Mouse (Mus musculus) hindbrain, embryonic 14.5 days (tissue): ENCODE measurements at regions not wholly inside any gene's neighbourhood (a gene's known extent, or its start where the extent isn't known, plus 50 kb on each side); places are given as distances from the start of the nearest gene placed in this dataset.
A peak's percentile ranks its signal among the peaks of the same experiment; 100 is the strongest.

Experiments
- ATAC-seq: fragments of 200-750 bp; cut with Nextera tagmentation; 2 replicates; pipeline ENCODE4 v1.8.0; 2017; ENCODE audit warnings: moderate number of reproducible peaks, mild to moderate bottlenecking, moderate TSS enrichment, moderate library complexity; ENCODE audit not compliant: low FRiP score
- DNase-seq: peaks from one replicate; pipeline ENCODE4 v3.0.0-alpha.2; 2015; ENCODE audit warnings: low spot score
- H3K27ac ChIP-seq: fragments of 300-500 bp; sonication (generic); 2 replicates; pipeline ENCODE4 v1.5.1; 2014; ENCODE audit warnings: mild to moderate bottlenecking, moderate library complexity
- H3K27me3 ChIP-seq: fragments of 300-500 bp; sonication (generic); 2 replicates; pipeline ENCODE4 v1.6.1; 2014; ENCODE audit warnings: mild to moderate bottlenecking, low read length, mixed read lengths; ENCODE audit not compliant: control insufficient read depth, insufficient read depth
- H3K36me3 ChIP-seq: fragments of 300-500 bp; sonication (generic); replicated peaks from 2 replicates; pipeline ENCODE4 v1.6.1; 2014; ENCODE audit not compliant: control insufficient read depth, insufficient read depth
- H3K4me1 ChIP-seq: fragments of 300-500 bp; sonication (generic); replicated peaks from 2 replicates; pipeline ENCODE4 v1.6.1; 2014; ENCODE audit warnings: antibody characterized with exemption, low read length, mixed read lengths; ENCODE audit not compliant: control insufficient read depth, insufficient read depth
- H3K4me2 ChIP-seq: fragments of 300-500 bp; sonication (generic); replicated peaks from 2 replicates; pipeline ENCODE4 v1.6.1; 2014; ENCODE audit warnings: mild to moderate bottlenecking, moderate library complexity
- H3K4me3 ChIP-seq: fragments of 300-500 bp; sonication (generic); replicated peaks from 2 replicates; pipeline ENCODE4 v1.5.1; 2014; ENCODE audit warnings: mild to moderate bottlenecking, low read length
- H3K9ac ChIP-seq: fragments of 300-500 bp; sonication (generic); 2 replicates; pipeline ENCODE4 v1.6.1; 2014
- H3K9me3 ChIP-seq: fragments of 300-500 bp; sonication (generic); 2 replicates; pipeline ENCODE4 v1.6.1; 2016; ENCODE audit warnings: low read length; ENCODE audit not compliant: control insufficient read depth
- WGBS: fragments of 180-500 bp; shearing (Covaris S2); extraction: QIAGEN DNeasy Blood & Tissue Kit; methylation state at CpG from one replicate; pipeline ENCODE4 v1.1.7; 2014; 5-methylcytosine and 5-hydroxymethylcytosine counted together

- DNase-seq (no peak), ATAC-seq (no peak)
- no peaks in the 10 kb centered on the region for H3K27me3 ChIP-seq
- H3K36me3 ChIP-seq, result no peaks in the 10 kb centered on the region
- no peaks in the 10 kb centered on the region for H3K9me3 ChIP-seq
- H3K9ac ChIP-seq, result no peak overlapping the region
- no peak overlapping the region for H3K4me3 ChIP-seq
- 45% methylated on average over 3 of the region's 3 CpGs for WGBS
- H3K27ac ChIP-seq, result no peak overlapping the region
- H3K4me2 ChIP-seq, result no peak overlapping the region
- no peaks in the 10 kb centered on the region for H3K4me1 ChIP-seq
Observed at GRCm38 (mm10) chr5:85403519-85403918, 661.9 kb downstream of the Cenpc1 start.

GRCm38 (mm10) chr5:85360427-85360826 lies 705.0 kb downstream of the Cenpc1 start:
- DNase-seq (no peak), ATAC-seq (no peak)
- no peaks in the 10 kb centered on the region for H3K36me3 ChIP-seq
- no peak overlapping the region for H3K27ac ChIP-seq
- H3K9me3 ChIP-seq, result no peaks in the 10 kb centered on the region
- H3K4me1 ChIP-seq, result no peaks in the 10 kb centered on the region
- H3K4me2 ChIP-seq, result no peak overlapping the region
- H3K4me3 ChIP-seq, result no peak overlapping the region
- H3K27me3 ChIP-seq, result no peaks in the 10 kb centered on the region
- no peak overlapping the region for H3K9ac ChIP-seq

- no peaks in the 10 kb centered on the region for H3K4me1 ChIP-seq
- H3K27ac ChIP-seq, result no peak overlapping the region
- H3K4me3 ChIP-seq, result no peak overlapping the region
- H3K9ac ChIP-seq, result no peak overlapping the region
- peak; percentile 26 for DNase-seq
- H3K4me2 ChIP-seq, result no peak overlapping the region
- no peaks in the 10 kb centered on the region for H3K36me3 ChIP-seq
- no peaks in the 10 kb centered on the region for H3K27me3 ChIP-seq
- no peaks in the 10 kb centered on the region for H3K9me3 ChIP-seq
- ATAC-seq, result peak; percentile 75
- 36% methylated on average over 3 of the region's 3 CpGs for WGBS
Observed at GRCm38 (mm10) chr5:85346762-85347161, 718.6 kb downstream of the Cenpc1 start.

- 64% methylated on average over 7 of the region's 7 CpGs for WGBS
- H3K9me3 ChIP-seq, result no peaks in the 10 kb centered on the region
- no peak overlapping the region for H3K4me3 ChIP-seq
- no peaks in the 10 kb centered on the region for H3K36me3 ChIP-seq
- no peaks in the 10 kb centered on the region for H3K4me1 ChIP-seq
- H3K4me2 ChIP-seq, result no peak overlapping the region
- H3K27ac ChIP-seq, result no peak overlapping the region
- DNase-seq (no peak), ATAC-seq (no peak)
- H3K27me3 ChIP-seq, result no peaks in the 10 kb centered on the region
- H3K9ac ChIP-seq, result no peak overlapping the region
Observed at GRCm38 (mm10) chr5:85346066-85346649, 719.2 kb downstream of the Cenpc1 start.

GRCm38 (mm10) chr5:85341383-85341782 lies 724.0 kb downstream of the Cenpc1 start:
- no peaks in the 10 kb centered on the region for H3K27me3 ChIP-seq
- no peaks in the 10 kb centered on the region for H3K36me3 ChIP-seq
- H3K4me2 ChIP-seq, result no peak overlapping the region
- WGBS, result 44% methylated on average over 4 of the region's 4 CpGs
- peaks cover 10% of the 10 kb centered on the region; the same call in 1 of the 2 replicates for H3K4me1 ChIP-seq
- no peak for DNase-seq
- H3K9me3 ChIP-seq, result no peaks in the 10 kb centered on the region
- no peak overlapping the region for H3K9ac ChIP-seq
- no peak overlapping the region for H3K4me3 ChIP-seq
- ATAC-seq, result peak; percentile 63; the same call in 1 of the 2 replicates
- no peak overlapping the region for H3K27ac ChIP-seq

GRCm38 (mm10) chr5:85337643-85338458 lies 727.5 kb downstream of the Cenpc1 start:
- Histone ChIP-seq H3K4me3 (no peak overlapping the region), H3K4me1 (peaks cover 10% of the 10 kb centered on the region; the same call in 1 of the 2 replicates), H3K4me2 (no peak overlapping the region), H3K9me3 (no peaks in the 10 kb centered on the region), H3K27me3 (no peaks in the 10 kb centered on the region), H3K36me3 (no peaks in the 10 kb centered on the region), H3K9ac (no peak overlapping the region), H3K27ac (no peak overlapping the region)
- ATAC-seq (0 out of 2 replicates have a peak, but pooled peaks have one; percentile 47), DNase-seq (peak; percentile 33)
- WGBS, result 44% methylated on average over 8 of the region's 8 CpGs

- Histone ChIP-seq H3K27ac (no peak overlapping the region), H3K27me3 (no peaks in the 10 kb centered on the region), H3K4me1 (peaks cover 10% of the 10 kb centered on the region; the same call in 1 of the 2 replicates), H3K36me3 (no peaks in the 10 kb centered on the region), H3K9ac (no peak overlapping the region), H3K4me3 (no peak overlapping the region), H3K4me2 (no peak overlapping the region), H3K9me3 (no peaks in the 10 kb centered on the region)
- ATAC-seq (no peak), DNase-seq (no peak)
- WGBS, result 86% methylated on average over 1 of the region's 1 CpGs
Observed at GRCm38 (mm10) chr5:85336944-85337343, 728.4 kb downstream of the Cenpc1 start.
